Mouse (Mus musculus) kidney, adult 2 months (tissue): ENCODE data around the gene Tnxb. TPM values are rescaled to one million over a fixed set of nuclear protein-coding genes. Genes with fewer than 3 reads are reported as not detected.
A peak's percentile ranks its signal among the peaks of the same experiment; 100 is the strongest.

Experiments
- DNase-seq: peaks from one replicate; pipeline ENCODE4 v3.0.0; 2021
- H3K27ac ChIP-seq: fragments of 200-500 bp; 2 replicates; pipeline ENCODE4 v1.5.1; 2012; ENCODE audit warnings: low read depth, low read length, control low read depth, inconsistent platforms; ENCODE audit not compliant: insufficient read depth
- H3K27me3 ChIP-seq: fragments of 200-500 bp; replicated peaks from 2 replicates; pipeline ENCODE4 v1.6.1; 2012; ENCODE audit warnings: mild to moderate bottlenecking, moderate library complexity, low read length, inconsistent platforms; ENCODE audit not compliant: control insufficient read depth, insufficient read depth
- H3K36me3 ChIP-seq: fragments of 200-500 bp; 2 replicates; pipeline ENCODE4 v1.6.1; 2012; ENCODE audit warnings: mild to moderate bottlenecking, moderate library complexity, low read length, inconsistent platforms; ENCODE audit not compliant: control insufficient read depth, insufficient read depth
- H3K4me1 ChIP-seq: fragments of 200-500 bp; 2 replicates; pipeline ENCODE4 v1.6.1; 2011; ENCODE audit warnings: low read length; ENCODE audit not compliant: control insufficient read depth, insufficient read depth
- H3K4me3 ChIP-seq: fragments of 200-500 bp; 2 replicates; pipeline ENCODE4 v1.5.1; 2011; ENCODE audit warnings: mild to moderate bottlenecking, low read depth, low read length, control low read depth; ENCODE audit not compliant: insufficient read depth
- CTCF ChIP-seq: fragments of 200-500 bp; conservative IDR thresholded peaks from 2 replicates; pipeline ENCODE4 v1.5.1; 2011; ENCODE audit warnings: low read depth, mild to moderate bottlenecking, control low read depth, low read length, moderate library complexity, mixed read lengths; ENCODE audit not compliant: insufficient read depth, insufficient read length
- POLR2A ChIP-seq: fragments of 200-500 bp; IDR thresholded peaks from one replicate; pipeline ENCODE4 v1.6.1; 2011; ENCODE audit warnings: low read depth, low read length, control low read depth
- WGBS: fragments of 180-500 bp; shearing (Covaris S2); methylation state at CpG from one replicate; pipeline ENCODE4 v1.1.7; 2018; 5-methylcytosine and 5-hydroxymethylcytosine counted together
- polyA plus RNA-seq: library from polyadenylated mRNA; depleted of rRNA; stranded (reverse); fragments of >200 nt; gene quantifications from 2 replicates; pipeline ENCODE4 v1.2.3, GENCODE M21; 2012; rRNA removed

Tnxb gene
- polyA plus RNA-seq = 5.5 and 8.5 TPM in 2 replicates

DNA sequence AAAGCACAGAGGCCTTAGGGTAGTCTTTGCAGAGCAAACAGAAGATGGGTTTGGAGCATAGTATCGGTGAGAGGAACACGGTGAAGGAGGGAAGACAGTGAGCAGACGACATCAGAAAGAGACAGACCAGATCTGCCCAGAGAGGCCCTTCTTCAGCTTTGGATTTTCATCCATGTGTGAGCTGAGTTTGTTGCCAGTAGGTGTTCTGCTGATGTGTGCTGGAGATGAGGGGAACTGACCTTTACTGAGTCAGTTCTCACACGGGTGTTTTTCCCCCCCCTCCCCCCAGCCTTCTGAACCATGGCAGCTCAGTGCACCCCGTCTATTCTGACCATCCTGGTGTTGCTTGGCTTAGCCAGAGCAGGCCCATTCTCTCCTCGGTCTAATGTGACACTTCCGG is at the start of gene Tnxb:
TSS of gene Tnxb (plus strand) at position 301 of the 400 bp plus-strand sequence.
- Histone ChIP-seq H3K27ac (no peak within 1 kb of the TSS), H3K36me3 (no peaks in the 10 kb centered on the region), H3K4me3 (no peak within 1 kb of the TSS), H3K27me3 (no peaks in the 10 kb centered on the region), H3K4me1 (no peaks in the 10 kb centered on the region)
- 70% methylated on average over 7 of the region's 7 CpGs for WGBS
- TF ChIP-seq POLR2A (no peak), CTCF (no peak)
- DNase-seq = no peak

DNA sequence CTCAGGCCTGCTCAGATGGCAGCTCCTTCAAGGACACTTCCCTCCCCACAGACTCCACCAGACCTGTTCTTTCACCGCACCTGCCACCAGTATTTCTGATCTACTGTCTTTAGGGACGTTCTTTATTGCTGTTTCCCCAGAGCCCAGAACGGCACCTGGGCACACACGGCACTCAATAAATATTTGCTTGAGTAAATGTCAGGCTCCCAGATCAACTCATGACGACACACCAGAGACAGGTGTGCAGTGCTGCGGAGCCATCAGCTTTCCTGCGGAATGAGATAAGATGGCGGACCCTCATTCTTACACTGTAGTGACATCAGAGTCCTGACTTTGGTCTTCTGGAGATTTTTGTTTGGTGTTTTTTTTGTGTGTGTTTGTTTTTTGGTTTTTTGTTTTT is 49.3 kb upstream of the Tnxb start:
- H3K36me3 ChIP-seq = peaks cover 7% of the 10 kb centered on the region
- H3K27ac ChIP-seq = no peak overlapping the region
- H3K4me1 ChIP-seq = peaks cover 3% of the 10 kb centered on the region; the same call in 1 of the 2 replicates
- DNase-seq = no peak
- H3K27me3 ChIP-seq = no peaks in the 10 kb centered on the region
- no peak for TF ChIP-seq POLR2A
- no peak for TF ChIP-seq CTCF
- WGBS = 82% methylated on average over 8 of the region's 8 CpGs
- H3K4me3 ChIP-seq = no peak overlapping the region

DNA sequence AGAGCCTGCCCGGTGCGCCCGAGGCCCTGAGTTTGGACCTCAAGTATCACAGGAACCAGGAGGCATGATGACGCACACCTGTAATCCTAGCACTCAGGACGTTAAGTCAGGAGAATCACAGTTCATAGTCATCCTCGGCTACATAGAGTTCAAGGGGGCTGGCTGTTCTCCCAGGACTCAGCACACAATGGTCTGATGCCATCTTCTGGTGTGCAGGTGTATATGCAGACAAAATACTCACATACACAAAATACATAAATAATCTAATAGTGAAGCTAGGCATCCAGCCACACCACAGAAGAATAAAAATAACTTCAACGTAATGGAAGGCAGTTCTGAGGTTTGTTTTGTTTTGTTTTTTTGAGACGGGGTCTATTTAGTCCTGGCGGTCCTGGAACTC is 47.2 kb upstream of the Tnxb start:
- H3K27me3 ChIP-seq = no peaks in the 10 kb centered on the region
- H3K36me3 ChIP-seq = peaks cover 7% of the 10 kb centered on the region
- H3K27ac ChIP-seq = no peak overlapping the region
- TF ChIP-seq CTCF = 0 out of 2 replicates have a peak, but pooled peaks have one; percentile 18
- no peak for TF ChIP-seq POLR2A
- 75% methylated on average over 9 of the region's 9 CpGs for WGBS
- no peak for DNase-seq
- peaks cover 6% of the 10 kb centered on the region; the same call in 1 of the 2 replicates for H3K4me1 ChIP-seq
- no peak overlapping the region for H3K4me3 ChIP-seq

DNA sequence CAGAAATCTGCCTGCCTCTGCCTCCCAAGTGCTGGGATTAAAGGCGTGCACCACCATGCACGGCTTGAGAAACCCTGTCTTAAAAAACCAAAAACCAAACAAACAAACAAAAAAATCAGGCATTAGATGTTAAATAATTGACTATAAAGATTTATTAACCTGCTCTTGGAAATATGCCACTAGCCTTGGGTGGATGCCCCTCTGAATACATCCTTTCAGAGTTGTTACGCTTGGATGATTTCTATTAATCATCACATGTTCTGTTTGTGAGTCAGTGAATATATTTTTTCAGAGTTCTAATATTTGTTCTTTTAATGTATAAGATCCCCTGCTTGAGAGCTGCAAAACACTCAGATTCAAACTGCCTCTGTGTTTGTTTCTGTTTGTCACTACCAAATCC is 45.4 kb upstream of the Tnxb start:
- 46% methylated on average over 3 of the region's 3 CpGs for WGBS
- no peak overlapping the region for H3K4me3 ChIP-seq
- H3K4me1 ChIP-seq = peaks cover 10% of the 10 kb centered on the region; the same call in 1 of the 2 replicates
- TF ChIP-seq CTCF (no peak), POLR2A (no peak)
- H3K27ac ChIP-seq = peak overlapping the region; percentile 79; the same call in 1 of the 2 replicates
- H3K27me3 ChIP-seq = no peaks in the 10 kb centered on the region
- DNase-seq = peak; percentile 80
- peaks cover 7% of the 10 kb centered on the region for H3K36me3 ChIP-seq

DNA sequence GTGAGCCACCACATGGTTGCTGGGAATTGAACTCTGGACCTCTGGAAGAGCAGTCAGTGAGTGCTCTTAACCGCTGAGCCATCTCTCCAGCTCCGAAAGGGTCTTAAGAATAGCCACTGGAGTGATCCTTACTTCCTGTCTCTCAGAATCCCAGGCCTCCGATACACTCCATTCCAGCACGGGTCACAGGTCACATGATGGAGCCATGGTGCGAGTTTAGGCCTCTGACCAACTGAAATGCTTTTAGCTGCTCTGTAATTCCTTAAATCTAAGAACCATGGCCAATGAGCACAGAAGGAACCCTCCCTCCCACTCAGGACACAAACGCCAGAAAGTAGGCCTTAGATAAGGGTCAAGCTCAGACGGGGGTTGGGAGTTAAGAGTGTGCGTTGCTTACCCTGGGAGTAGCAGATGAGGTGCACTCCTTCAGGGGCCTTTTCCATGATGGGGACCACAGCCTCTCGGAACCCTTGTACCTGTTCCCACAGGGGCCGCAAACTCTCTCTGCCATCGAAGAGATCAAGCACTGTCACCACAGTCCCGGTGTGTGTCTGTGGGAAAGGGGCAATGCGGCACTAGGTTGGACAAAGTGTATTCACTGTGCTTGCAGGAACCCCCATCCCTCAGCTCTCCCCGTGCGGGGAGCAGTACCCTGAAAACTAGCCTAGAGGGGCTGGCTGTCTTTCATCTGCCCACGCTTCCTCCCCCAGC is 44.1 kb upstream of the Tnxb start:
- no peaks in the 10 kb centered on the region for H3K27me3 ChIP-seq
- H3K27ac ChIP-seq = peak overlapping the region; percentile 79
- 30% methylated on average over 16 of the region's 16 CpGs for WGBS
- H3K4me3 ChIP-seq = peak overlapping the region; percentile 81
- peaks cover 13% of the 10 kb centered on the region for H3K4me1 ChIP-seq
- no peak for TF ChIP-seq CTCF
- no peak for TF ChIP-seq POLR2A
- H3K36me3 ChIP-seq = peaks cover 6% of the 10 kb centered on the region
- peak; percentile 57 for DNase-seq

DNA sequence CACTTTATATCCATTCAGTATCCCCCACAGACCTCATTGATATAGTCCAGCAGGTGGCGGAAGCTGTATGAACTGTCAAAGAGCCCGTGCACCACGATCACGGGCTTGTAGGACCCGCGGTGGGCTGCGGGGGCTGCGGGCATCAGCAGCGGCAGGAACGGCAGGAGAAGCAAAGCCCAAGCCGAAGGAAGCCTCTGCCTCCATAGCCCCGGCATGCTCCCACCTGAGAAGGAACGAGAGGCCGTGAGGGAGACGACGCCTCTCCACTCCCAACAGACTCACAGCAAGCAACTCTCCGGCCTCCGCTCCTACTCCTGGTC is 43.6 kb upstream of the Tnxb start:
- peaks cover 6% of the 10 kb centered on the region for H3K36me3 ChIP-seq

DNA sequence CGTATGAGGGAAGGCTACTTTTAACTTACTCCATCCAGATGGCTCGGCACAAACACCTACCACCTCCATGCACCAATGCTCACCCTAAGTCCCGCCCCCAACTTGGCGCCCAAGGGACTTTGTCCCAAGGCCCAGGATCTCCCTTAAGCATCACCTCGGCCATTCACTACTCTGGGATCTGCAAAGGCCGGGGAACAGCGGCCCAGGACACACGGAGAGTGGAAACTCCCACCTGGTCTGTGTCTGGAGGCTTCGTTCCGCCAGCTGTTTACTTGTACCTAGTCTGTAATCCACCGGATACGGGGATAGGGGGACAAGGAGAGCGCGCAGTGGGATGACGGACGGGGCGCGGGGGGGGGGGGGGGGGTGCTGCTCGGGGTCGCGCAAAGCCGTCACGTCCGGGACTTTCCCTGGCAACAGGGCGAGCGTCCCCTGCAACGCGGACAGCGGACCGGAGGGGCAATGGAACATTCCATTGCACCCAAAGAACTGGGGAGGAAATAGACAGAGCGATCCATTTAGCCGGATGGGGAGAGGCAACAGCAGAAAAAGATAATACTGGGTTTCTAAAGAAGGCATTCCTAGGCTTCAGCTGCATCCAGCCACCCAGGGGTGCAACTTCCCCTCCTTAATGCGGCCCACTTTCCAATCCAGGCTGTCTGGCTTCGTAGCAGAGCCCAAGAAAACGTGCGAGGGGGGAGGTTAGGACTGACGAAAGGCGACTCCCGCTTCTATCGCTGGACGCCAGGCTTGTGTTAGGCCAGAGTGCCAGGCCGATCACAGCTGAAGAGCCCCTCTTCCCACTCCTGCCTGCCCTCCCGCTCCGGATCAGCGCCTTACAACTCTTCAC is 43.0 kb upstream of the Tnxb start:
- H3K36me3 ChIP-seq = peaks cover 6% of the 10 kb centered on the region
- peaks cover 15% of the 10 kb centered on the region for H3K4me1 ChIP-seq
- H3K27me3 ChIP-seq = no peaks in the 10 kb centered on the region
- WGBS = 3% methylated on average over 41 of the region's 45 CpGs
- no peak for TF ChIP-seq CTCF
- peak; percentile 72 for TF ChIP-seq POLR2A
- H3K27ac ChIP-seq = peak overlapping the region; percentile 99
- H3K4me3 ChIP-seq = peak overlapping the region; percentile 81
- DNase-seq = peak; percentile 94

More for the DNA sequence above, 43.6 kb upstream of the Tnxb start:
- Histone ChIP-seq H3K27me3 (no peaks in the 10 kb centered on the region), H3K27ac (peak overlapping the region; percentile 79), H3K4me3 (peak overlapping the region; percentile 81), H3K4me1 (peaks cover 15% of the 10 kb centered on the region)
- TF ChIP-seq POLR2A (no peak), CTCF (peak; percentile 41; the same call in 1 of the 2 replicates)
- WGBS = under 1% methylated on average over 18 of the region's 18 CpGs
- peak; percentile 51 for DNase-seq
